Mouse (Mus musculus) right cerebral cortex, postnatal 4 days (tissue): ENCODE measurements around the gene Rab11a.
"Not testable (repeated sequence)": the region's sequence is repeated elsewhere in the genome, so short reads cannot be mapped to it uniquely, and the experiment has no call there.

Source experiments
- DNase-seq: peaks from one replicate; pipeline ENCODE4 v3.0.0-alpha.2; 2022

Gene Rab11a

GRCm38 (mm10) chr9:64690771-64691170, 46.8 kb downstream of the Rab11a start:
- DNase-seq, result no peak

- DNase-seq, result no peak
These were observed 49.6 kb downstream of the Rab11a start for GRCm38 (mm10) chr9:64688015-64688394.

GRCm38 (mm10) chr9:64687122-64688014, 50.2 kb downstream of the Rab11a start:
- DNase-seq, result no peak

DNA sequence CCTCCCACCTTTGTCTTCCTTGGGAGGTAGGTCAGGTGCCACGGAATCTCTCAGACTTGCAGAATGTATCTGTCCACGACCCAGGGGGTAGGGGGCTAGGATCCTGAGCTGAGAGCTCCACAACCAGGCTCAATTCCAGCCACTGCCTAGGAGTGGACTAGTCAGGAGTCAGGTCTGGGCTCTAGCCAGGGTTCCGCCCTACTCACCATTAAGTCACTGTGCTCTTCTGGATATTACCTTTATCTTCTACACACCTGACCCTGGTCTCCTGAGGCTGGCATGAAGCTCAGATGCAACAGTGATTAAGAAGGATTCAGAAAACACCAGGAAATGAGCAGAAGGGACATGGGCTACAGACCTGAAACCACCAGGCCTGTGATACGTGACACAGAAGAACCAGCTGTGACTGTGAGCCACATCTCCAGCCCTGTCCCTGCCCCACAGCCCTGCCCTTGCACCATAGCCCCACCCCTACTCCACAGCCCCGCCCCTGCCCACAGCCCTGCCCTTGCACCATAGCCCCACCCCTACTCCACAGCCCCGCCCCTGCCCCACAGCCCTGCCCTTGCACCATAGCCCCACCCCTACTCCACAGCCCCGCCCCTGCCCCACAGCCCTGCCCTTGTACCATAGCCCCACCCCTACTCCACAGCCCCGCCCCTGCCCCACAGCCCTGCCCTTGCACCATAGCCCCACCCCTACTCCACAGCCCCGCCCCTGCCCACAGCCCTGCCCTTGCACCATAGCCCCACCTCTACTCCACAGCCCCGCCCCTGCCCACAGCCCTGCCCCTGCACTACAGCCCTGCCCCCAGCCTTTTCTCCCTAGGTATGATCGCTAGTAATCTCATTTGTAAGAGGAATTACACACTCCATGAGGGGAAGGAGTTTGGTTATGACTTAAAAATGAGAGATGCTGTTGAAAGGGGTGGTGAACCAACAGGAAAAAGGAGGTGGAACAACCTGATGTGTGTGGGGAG, 65.9 kb downstream of the Rab11a start:
- DNase-seq, result not testable (repeated sequence)

DNA sequence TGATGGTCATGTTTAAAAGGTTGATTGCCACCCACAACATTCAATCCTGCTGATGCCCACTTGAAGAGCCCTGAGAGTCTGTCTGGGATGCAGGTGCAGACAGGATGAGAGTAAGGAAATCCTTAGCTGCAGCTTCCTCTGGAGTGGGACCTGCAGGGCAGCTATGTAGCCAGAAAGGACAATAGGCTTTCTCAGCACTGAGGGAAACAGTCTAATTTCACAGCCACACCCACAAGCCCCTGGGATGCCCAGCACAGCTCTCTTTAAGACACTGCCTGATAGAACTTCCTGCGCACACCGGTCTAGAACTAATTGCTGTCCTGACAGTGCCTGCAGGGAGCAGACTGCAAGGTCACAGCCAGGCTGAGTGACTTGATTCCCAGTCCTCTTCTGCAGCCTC, 69.6 kb downstream of the Rab11a start:
- no peak for DNase-seq

- DNase-seq, result no peak
These were observed 70.0 kb downstream of the Rab11a start for GRCm38 (mm10) chr9:64667513-64667912.

- no peak for DNase-seq
These were observed 71.0 kb downstream of the Rab11a start for GRCm38 (mm10) chr9:64666549-64666948.
